Mouse (Mus musculus) testis, adult 2 months (tissue): ENCODE measurements around the gene Evi2a.

Experiments used
- CTCF ChIP-seq: fragments of 200-500 bp; IDR thresholded peaks from 2 replicates; pipeline ENCODE4 v1.5.1; 2012; ENCODE audit warnings: low read depth, mild to moderate bottlenecking, inconsistent platforms, low read length, moderate library complexity; ENCODE audit not compliant: control insufficient read depth, insufficient read depth, insufficient replicate concordance
- POLR2A ChIP-seq: fragments of 200-500 bp; IDR thresholded peaks from 2 replicates; pipeline ENCODE4 v1.6.1; 2012; ENCODE audit warnings: low read depth, mild to moderate bottlenecking, inconsistent platforms, low read length, moderate library complexity; ENCODE audit not compliant: control insufficient read depth

DNA sequence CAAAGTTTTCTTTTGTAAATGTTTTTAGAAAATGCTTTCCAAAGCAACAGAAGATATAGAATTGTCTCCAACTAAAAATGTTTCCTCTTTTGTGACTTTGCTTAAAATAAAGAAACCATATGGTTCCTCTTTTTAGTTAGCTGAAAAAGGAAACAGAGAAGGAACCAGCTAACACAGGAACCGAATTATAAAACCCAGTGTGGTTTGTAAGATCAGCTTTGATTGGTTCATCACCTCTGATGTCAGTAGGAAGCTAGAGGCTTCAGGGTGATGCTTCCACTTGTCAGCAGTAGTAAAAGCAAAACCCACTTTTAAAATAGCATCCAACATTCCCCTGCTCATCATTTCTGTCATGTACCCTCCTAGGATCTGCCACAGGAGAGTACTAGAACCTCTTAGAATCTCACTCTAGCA lies 10.5 kb downstream of the Evi2a start:
- no peak for TF ChIP-seq CTCF
- no peak for TF ChIP-seq POLR2A
